Mouse (Mus musculus): Measurements from ENCODE around the gene Ndnf. TPM values are rescaled to one million over a fixed set of nuclear protein-coding genes. Genes with fewer than 3 reads are reported as not detected.

Ndnf gene
- polyA plus RNA-seq (2012; ENCODE audit: low replicate concordance) = 0.36 and 1.5 TPM in 2 replicates

DNA sequence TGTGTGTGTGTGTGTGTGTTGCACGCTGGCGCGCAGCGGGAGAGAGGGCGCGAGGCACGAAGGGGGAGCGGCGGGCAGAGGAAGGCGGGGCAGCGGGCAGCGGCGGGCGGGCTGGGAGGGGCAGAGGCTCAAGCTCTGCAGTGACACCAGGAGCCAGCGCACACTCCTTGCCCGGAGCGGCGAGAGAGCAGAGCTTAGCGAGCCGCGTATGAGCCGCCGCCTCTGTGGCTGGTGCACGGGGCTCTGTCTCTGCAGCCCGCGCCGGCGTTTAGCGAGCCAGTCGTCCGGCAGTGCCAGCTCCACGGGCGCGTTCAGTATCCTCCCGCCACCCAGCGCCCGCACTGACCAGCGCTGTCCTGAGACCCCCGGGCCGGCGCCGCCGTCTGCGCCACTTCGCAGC is at the start of gene Ndnf:
Gene Ndnf, plus strand, starts transcription at position 140 of the 400 bp plus-strand sequence.

Other genes starting within 250 kb of the Ndnf start
- gene Tnip3, start 146.3 kb upstream of the Ndnf start, polyA plus RNA-seq (2012; ENCODE audit: low replicate concordance) = 0.07 and 0.16 TPM in 2 replicates
- 0.07 TPM in 1 of 2 replicates, not detected in the other for gene Prdm5, start 107.4 kb downstream of the Ndnf start, polyA plus RNA-seq (2012; ENCODE audit: low replicate concordance)

Data from hematopoietic multipotent progenitor cell, adult 10-12 weeks (in vitro differentiated cells).